Mouse (Mus musculus) liver, postnatal 0 days (tissue): Measurements from ENCODE around the gene Hist1h2ab.

ENCODE experiments used
- CTCF ChIP-seq: sonication (generic); IDR thresholded peaks from 2 replicates; pipeline ENCODE4 v1.5.1; 2016; ENCODE audit warnings: antibody characterized with exemption, low read depth
- EP300 ChIP-seq: IDR thresholded peaks from 2 replicates; pipeline ENCODE4 v1.6.1; 2016; ENCODE audit warnings: antibody characterized with exemption, low read depth, mild to moderate bottlenecking

DNA sequence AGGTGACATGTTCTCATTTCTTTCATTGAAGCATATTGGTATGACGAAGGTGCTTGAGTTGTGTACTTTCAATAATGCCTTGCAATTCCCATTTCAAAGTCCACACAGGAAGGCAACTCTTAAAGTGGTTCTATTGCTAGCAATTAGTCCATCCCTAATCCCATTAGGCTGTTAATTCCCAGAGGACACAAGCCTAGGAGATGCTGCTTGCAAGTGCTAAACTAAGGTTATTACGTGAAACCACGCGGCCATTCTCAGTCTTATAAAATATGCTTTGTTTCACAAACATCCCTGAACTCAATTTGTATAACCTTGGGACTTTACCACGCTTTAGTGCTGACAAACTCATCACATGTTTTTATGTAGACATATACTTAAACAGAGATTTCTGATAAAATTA is 13.8 kb upstream of the Hist1h2ab start:
- no peak for TF ChIP-seq CTCF
- no peak for TF ChIP-seq EP300
